Mouse (Mus musculus): ENCODE results near the gene Efna1. TPM values are rescaled to one million over a fixed set of nuclear protein-coding genes. Genes with fewer than 3 reads are reported as not detected.
A peak's percentile ranks its signal among the peaks of the same experiment; 100 is the strongest.

The Efna1 gene
- polyA plus RNA-seq, 1 experiment, result 5.3 TPM

DNA sequence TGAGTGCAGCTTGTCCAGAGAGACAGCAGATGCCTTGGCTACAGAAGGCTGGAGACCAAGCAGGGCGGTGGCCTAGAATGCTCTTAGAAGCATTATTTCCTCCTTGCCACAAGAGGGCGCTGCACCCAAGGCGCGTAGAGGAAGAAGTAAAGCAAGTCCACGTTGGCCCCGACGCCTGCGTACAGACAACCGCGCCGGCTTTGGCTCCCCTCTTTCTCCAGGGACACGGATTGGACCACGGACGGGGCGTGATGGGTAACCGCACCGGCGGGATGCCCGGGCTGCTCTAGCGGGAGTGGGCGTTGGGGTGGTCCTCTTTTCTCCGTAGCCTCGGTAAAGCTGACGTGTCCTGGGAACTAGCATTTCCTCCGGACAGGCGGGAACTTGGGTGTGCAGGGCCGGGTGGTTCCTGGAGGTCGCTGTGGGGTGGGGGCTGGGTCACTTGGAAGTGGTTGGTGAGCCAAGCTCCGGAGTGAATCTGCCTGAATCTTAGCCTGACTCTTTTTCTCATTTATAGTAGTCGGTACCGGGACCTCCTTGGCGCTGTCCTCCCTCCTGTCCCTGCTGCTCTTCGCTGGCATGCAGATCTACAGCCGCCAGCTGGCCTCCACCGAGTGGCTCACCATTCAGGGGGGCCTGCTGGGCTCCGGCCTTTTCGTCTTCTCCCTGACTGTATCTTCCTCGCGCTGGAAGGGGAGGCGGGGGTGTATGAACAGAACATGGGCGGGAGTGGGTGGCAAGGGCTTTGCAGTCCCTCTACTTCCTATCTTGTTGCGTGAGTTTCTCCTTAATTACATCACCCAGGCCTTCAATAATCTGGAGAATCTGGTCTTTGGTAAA, 34.5 kb downstream of the Efna1 start, which contains the start of gene Trim46:
TSS of gene Trim46 (minus strand) at position 49 of the 840 bp plus-strand sequence.
- Histone ChIP-seq H3K27me3 (ENCODE audit: control insufficient read depth, insufficient read depth, low read length) (no peaks in the 10 kb centered on the region), H3K4me1 (ENCODE audit: control insufficient read depth, insufficient read depth, insufficient read length) (peaks cover 32% of the 10 kb centered on the region), H3K36me3 (ENCODE audit: control insufficient read depth, insufficient read depth, low read length) (no peaks in the 10 kb centered on the region), H3K4me3 (ENCODE audit: extremely low read depth, insufficient read depth, insufficient read length) (peak within 1 kb of the TSS; percentile 90), H3K27ac (ENCODE audit: insufficient read depth, low read length) (peak within 1 kb of the TSS; percentile 51)
- under 1% methylated on average over 42 of the region's 42 CpGs for WGBS
- DNase-seq (ENCODE audit: low read depth in 1 of 2, low spot score in 2 of 2), result peak; percentile 78 to 83
- TF ChIP-seq POLR2A (IDR thresholded peaks at IDR 0.05; ENCODE audit: low read depth, low read length), result no peak; the same call in 1 of the 2 replicates
- peak; percentile 88; the same call in 1 of the 2 replicates for TF ChIP-seq CTCF (IDR thresholded peaks at IDR 0.05; ENCODE audit: extremely low read depth, insufficient read depth, insufficient read length, insufficient replicate concordance)

DNA sequence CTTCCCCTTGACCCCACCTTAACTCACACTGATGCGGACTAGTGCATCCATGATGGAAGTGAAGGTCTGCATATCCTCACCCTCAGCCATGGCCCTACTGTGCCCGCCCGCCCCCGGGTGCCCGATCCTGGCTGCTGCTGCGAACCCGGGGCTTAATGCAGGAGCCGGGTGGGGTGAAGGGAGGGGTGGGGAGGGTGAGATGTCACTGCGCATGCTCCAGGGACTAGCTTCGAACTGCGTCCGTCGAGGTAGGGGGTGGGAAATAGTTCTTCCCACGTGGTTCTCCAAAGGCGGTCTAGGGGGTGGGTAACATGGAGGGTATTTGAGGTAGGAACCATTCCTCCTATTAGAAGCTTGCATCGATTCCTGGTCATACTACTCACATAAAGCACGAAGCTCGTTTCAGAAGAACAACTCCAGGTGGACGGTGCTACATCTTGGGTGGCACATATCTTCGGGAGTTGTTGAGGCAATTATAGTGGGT, 35.2 kb downstream of the Efna1 start, which contains the start of gene Krtcap2:
TSS of gene Krtcap2 (plus strand) at position 279 of the 484 bp plus-strand sequence.
- peak within 1 kb of the TSS; percentile 51 for H3K27ac ChIP-seq (ENCODE audit: insufficient read depth, low read length)
- DNase-seq (ENCODE audit: low read depth in 1 of 2, low spot score in 2 of 2), result no peak

DNA sequence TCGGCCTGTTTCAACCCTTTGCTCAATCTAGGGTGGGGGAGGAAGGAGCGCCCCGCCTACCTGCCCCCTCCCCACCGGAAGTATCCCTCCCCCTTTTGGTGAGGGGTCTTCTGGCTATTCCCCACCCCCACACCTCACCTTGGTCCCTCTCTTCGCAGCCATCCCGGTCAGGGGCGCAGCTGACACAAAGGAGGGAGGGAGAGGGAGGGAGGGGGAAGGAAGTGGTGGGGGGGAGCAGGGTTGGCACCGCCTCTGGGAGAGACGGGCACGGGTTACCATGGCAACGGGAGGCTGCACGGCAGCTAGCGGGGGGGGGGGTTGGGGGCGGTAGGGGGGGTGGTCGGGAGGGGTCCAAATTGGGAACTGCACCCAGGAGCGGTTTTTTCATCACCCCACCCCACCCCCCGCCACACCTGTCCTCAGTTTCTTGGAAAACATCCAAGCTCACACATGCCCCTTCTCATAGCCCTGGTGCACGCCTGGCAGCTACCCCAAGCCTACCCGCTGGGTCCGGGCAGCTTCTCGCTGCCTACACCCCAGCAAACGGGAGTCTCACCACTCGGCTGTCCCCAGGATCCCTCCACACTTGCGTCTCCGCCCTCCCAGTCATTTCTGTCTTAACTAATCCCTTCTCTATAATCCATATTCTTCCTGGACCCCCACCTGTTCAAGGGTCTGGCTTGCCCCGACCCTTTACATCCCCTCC, 35.8 kb downstream of the Efna1 start:
- no peaks in the 10 kb centered on the region for H3K36me3 ChIP-seq (ENCODE audit: control insufficient read depth, insufficient read depth, low read length)
- peak in 1 of 2 experiments; percentile 39 for DNase-seq (ENCODE audit: low read depth in 1 of 2, low spot score in 2 of 2)
- H3K27me3 ChIP-seq (ENCODE audit: control insufficient read depth, insufficient read depth, low read length), result no peaks in the 10 kb centered on the region
- WGBS, result 1% methylated on average over 22 of the region's 26 CpGs
- H3K27ac ChIP-seq (ENCODE audit: insufficient read depth, low read length), result no peak overlapping the region
- peak overlapping the region; percentile 37 for H3K4me3 ChIP-seq (ENCODE audit: extremely low read depth, insufficient read depth, insufficient read length)
- peaks cover 23% of the 10 kb centered on the region; the same call in 1 of the 2 replicates for H3K4me1 ChIP-seq (ENCODE audit: control insufficient read depth, insufficient read depth, insufficient read length)
- no peak for TF ChIP-seq POLR2A (IDR thresholded peaks at IDR 0.05; ENCODE audit: low read depth, low read length)
- TF ChIP-seq CTCF (IDR thresholded peaks at IDR 0.05; ENCODE audit: extremely low read depth, insufficient read depth, insufficient read length, insufficient replicate concordance), result no peak

More for the DNA sequence above, 35.2 kb downstream of the Efna1 start, which contains the start of gene Krtcap2:
- no peaks in the 10 kb centered on the region for H3K36me3 ChIP-seq (ENCODE audit: control insufficient read depth, insufficient read depth, low read length)
- peak within 1 kb of the TSS; percentile 90 for H3K4me3 ChIP-seq (ENCODE audit: extremely low read depth, insufficient read depth, insufficient read length)
- peaks cover 27% of the 10 kb centered on the region for H3K4me1 ChIP-seq (ENCODE audit: control insufficient read depth, insufficient read depth, insufficient read length)
- H3K27me3 ChIP-seq (ENCODE audit: control insufficient read depth, insufficient read depth, low read length), result no peaks in the 10 kb centered on the region
- TF ChIP-seq POLR2A (IDR thresholded peaks at IDR 0.05; ENCODE audit: low read depth, low read length) (no peak), CTCF (IDR thresholded peaks at IDR 0.05; ENCODE audit: extremely low read depth, insufficient read depth, insufficient read length, insufficient replicate concordance) (no peak)
- 6% methylated on average over 20 of the region's 20 CpGs for whole genome bisulfite sequencing

DNA sequence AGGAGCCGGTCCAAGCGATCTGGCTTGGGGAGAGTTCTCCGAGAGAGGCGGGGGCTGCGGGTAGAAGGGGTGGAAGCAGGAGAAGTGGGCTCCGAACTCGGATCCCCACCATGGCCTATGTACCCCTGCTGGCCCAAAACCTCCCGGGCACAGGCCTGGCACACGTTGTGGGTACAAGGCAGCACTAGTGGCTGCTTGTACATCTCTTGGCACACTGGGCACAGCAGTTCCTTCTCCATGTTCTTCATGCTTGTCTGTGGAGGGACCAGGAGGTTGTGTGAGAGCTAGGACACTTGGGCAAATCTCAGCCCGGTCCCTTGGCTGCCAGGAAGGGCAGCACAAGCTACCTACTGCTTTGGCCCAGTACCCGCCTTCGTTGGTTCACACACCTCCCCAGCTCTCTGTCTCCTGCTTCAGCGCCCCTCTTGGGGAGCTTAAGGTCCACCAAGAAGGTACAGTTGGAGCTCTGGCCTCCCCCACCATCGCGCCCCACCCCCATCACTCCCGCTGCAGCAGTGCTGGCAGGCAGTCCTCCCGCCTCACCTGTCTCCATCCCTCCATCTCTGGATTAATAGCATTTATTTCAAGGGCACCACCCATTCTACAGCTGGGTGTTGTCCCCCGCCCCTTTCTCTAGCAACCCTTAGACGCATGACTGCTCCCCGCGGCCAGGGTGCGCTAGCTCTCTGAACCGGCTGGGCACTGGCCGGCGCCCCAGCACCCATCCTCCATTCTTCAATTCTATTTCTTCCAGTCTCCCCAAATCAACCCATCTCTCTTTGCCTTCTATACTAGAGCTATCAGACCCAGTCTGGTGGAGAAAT, 36.6 kb downstream of the Efna1 start:
- H3K27me3 ChIP-seq (ENCODE audit: control insufficient read depth, insufficient read depth, low read length), result no peaks in the 10 kb centered on the region
- DNase-seq (ENCODE audit: low read depth in 1 of 2, low spot score in 2 of 2), result peak in 1 of 2 experiments; percentile 50
- peak overlapping the region; percentile 31; the same call in 1 of the 2 replicates for H3K4me3 ChIP-seq (ENCODE audit: extremely low read depth, insufficient read depth, insufficient read length)
- no peak overlapping the region for H3K27ac ChIP-seq (ENCODE audit: insufficient read depth, low read length)
- peaks cover 23% of the 10 kb centered on the region; the same call in 1 of the 2 replicates for H3K4me1 ChIP-seq (ENCODE audit: control insufficient read depth, insufficient read depth, insufficient read length)
- WGBS, result 40% methylated on average over 25 of the region's 25 CpGs
- no peak for TF ChIP-seq CTCF (IDR thresholded peaks at IDR 0.05; ENCODE audit: extremely low read depth, insufficient read depth, insufficient read length, insufficient replicate concordance)
- no peak for TF ChIP-seq POLR2A (IDR thresholded peaks at IDR 0.05; ENCODE audit: low read depth, low read length)
- no peaks in the 10 kb centered on the region for H3K36me3 ChIP-seq (ENCODE audit: control insufficient read depth, insufficient read depth, low read length)

DNA sequence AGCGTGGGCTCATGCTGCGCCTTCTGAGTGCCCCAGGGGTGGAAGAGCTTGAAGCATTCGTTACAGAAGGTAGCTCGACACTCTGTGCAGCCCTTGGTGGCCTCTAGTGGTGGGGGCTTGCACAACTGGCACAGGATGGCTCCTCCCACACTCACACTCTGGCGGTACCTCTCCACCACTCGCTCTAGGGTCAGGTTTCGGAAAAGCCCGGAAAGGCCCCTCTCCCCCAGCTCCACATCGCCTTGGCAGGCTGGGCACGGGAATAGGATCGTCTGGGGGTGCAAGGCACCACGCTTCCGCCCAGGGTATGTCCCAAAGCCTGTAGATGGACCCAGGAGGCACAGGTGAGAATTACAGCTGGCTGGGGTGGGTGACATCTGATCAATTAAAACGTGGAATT, 37.3 kb downstream of the Efna1 start:
- peaks cover 23% of the 10 kb centered on the region; the same call in 1 of the 2 replicates for H3K4me1 ChIP-seq (ENCODE audit: control insufficient read depth, insufficient read depth, insufficient read length)
- no peaks in the 10 kb centered on the region for H3K27me3 ChIP-seq (ENCODE audit: control insufficient read depth, insufficient read depth, low read length)
- 18% methylated on average over 14 of the region's 14 CpGs for whole genome bisulfite sequencing
- no peak overlapping the region for H3K27ac ChIP-seq (ENCODE audit: insufficient read depth, low read length)
- H3K4me3 ChIP-seq (ENCODE audit: extremely low read depth, insufficient read depth, insufficient read length), result no peak overlapping the region
- peak in 1 of 2 experiments; percentile 78 for DNase-seq (ENCODE audit: low read depth in 1 of 2, low spot score in 2 of 2)
- no peaks in the 10 kb centered on the region for H3K36me3 ChIP-seq (ENCODE audit: control insufficient read depth, insufficient read depth, low read length)
- TF ChIP-seq CTCF (IDR thresholded peaks at IDR 0.05; ENCODE audit: extremely low read depth, insufficient read depth, insufficient read length, insufficient replicate concordance) (peak; percentile 64; the same call in 1 of the 2 replicates), POLR2A (IDR thresholded peaks at IDR 0.05; ENCODE audit: low read depth, low read length) (no peak)
